Mouse (Mus musculus): ENCODE data around the gene Slc16a1.

DNA sequence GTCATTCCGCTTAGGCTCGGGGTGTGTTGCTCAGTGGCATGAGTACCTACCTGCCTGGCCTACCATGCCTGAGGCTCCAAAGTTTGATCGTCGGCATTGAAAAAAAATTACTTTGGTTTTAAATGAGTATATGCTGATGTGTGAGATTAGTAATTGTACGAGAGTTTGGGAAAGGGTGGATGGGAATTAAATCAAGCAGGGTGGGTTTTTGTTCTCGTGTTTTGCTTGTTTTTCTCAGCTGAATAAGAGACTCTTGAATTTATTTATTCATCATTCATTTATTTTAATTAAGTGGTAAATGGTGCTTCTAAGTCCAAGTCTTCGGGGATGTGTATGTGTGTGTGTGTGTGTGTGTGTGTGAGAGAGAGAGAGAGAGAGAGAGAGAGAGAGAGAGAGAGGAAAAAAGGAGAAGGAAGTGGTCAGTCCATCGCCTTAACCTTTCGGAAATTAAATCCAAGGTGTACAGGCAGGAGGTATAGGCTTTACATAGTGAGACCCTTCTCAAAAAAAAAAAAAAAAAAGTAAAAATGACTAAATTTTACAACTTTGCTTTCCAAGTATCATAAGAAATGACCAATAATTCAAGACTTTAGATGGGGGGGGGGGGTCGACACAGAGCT, 1.4 kb downstream of the Slc16a1 start:
- no peak for TF ChIP-seq CTCF (IDR thresholded peaks at IDR 0.05; ENCODE audit: low read depth)
- no peak for TF ChIP-seq EP300 (optimal IDR thresholded peaks at IDR 0.05)
